Mouse (Mus musculus): Measurements from ENCODE around the gene Gm28038. TPM values are rescaled to one million over a fixed set of nuclear protein-coding genes. Genes with fewer than 3 reads are reported as not detected.

Gene Gm28038
- polyA plus RNA-seq, 1 experiment from 2014 or later = not detected

DNA sequence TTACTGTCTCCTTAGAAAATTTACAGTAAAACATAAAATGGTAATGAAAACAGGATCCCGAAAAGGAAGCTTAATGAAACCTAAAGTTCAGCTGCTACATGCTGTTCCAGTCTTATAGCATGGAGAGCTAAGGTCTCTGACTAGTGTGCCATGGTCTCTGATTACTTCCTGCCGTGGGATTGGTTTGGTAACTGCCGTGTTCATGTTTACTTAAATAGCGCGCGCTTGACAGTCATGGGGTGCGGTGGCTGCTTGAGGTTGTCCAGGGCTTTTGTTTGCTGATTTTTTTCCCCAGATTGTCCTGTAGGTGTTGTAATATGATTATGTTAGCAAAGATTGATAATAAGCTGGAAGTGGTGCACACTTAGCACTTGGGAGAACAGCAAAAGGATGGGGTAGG, 25.2 kb downstream of the Gm28038 start:
- Histone ChIP-seq H3K27me3 (replicated peaks; ENCODE audit: control insufficient read depth, insufficient read depth, low read length) (no peaks in the 10 kb centered on the region), H3K36me3 (ENCODE audit: control insufficient read depth, insufficient read depth, low read length) (peaks cover 23% of the 10 kb centered on the region; the same call in 1 of the 2 replicates), H3K4me1 (ENCODE audit: control insufficient read depth, insufficient read depth, low read length) (no peaks in the 10 kb centered on the region), H3K9me3 (ENCODE audit: control insufficient read depth, low read length) (no peaks in the 10 kb centered on the region), H3K4me3 (ENCODE audit: low read length) (no peak overlapping the region), H3K27ac (ENCODE audit: low read length) (no peak overlapping the region), H3K9ac (ENCODE audit: low read depth, low read length) (no peak overlapping the region), H3K4me2 (ENCODE audit: low read depth, low read length) (no peak overlapping the region)
- no peak for ATAC-seq
- WGBS = 82% methylated on average over 7 of the region's 7 CpGs

DNA sequence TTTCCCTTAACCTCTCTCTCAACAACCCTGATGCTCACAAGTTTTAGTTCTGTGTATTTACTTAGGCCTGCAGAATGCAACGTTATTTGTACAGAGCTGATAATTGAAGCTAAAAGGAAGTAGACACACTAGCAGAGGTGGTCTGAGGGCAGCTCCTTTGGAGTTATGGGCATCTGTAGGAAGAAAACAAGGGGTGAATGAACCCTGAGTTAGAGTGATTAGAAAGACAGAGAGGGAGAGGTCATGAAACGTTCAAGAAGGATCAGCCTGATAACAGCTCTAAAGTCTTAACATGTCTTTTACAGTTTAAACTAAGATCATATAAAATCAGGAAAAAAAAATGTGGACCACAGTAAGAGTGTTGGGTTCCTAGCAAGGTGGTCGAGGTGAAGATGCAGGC, 28.5 kb downstream of the Gm28038 start:
- 75% methylated on average over 3 of the region's 3 CpGs for WGBS
- Histone ChIP-seq H3K27me3 (replicated peaks; ENCODE audit: control insufficient read depth, insufficient read depth, low read length) (no peaks in the 10 kb centered on the region), H3K4me2 (ENCODE audit: low read depth, low read length) (no peak overlapping the region), H3K4me3 (ENCODE audit: low read length) (no peak overlapping the region), H3K27ac (ENCODE audit: low read length) (no peak overlapping the region), H3K9me3 (ENCODE audit: control insufficient read depth, low read length) (no peaks in the 10 kb centered on the region), H3K9ac (ENCODE audit: low read depth, low read length) (no peak overlapping the region), H3K4me1 (ENCODE audit: control insufficient read depth, insufficient read depth, low read length) (no peaks in the 10 kb centered on the region), H3K36me3 (ENCODE audit: control insufficient read depth, insufficient read depth, low read length) (peaks cover 27% of the 10 kb centered on the region; the same call in 1 of the 2 replicates)
- ATAC-seq = no peak

DNA sequence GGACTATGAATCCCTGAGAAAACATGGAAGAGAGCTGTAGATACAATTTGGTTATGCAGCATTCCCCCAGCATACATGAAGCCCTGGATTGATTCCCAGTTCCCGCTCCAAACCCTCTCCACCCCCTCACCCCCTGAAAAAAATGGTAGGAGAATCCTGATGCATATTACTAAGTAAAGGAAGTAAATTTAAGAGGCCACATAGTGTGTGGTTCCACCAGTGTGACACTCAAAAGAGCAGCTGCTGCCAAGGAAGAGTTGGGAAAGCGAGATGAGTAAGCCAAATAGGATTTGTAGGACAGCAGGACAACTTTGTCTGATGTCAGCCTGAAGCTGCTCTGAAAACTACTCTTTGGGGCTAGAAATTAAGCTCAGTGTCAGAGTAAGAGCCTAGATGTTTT, 30.6 kb downstream of the Gm28038 start:
- H3K9me3 ChIP-seq (ENCODE audit: control insufficient read depth, low read length) = no peaks in the 10 kb centered on the region
- H3K4me3 ChIP-seq (ENCODE audit: low read length) = no peak overlapping the region
- H3K27me3 ChIP-seq (replicated peaks; ENCODE audit: control insufficient read depth, insufficient read depth, low read length) = no peaks in the 10 kb centered on the region
- no peak overlapping the region for H3K4me2 ChIP-seq (ENCODE audit: low read depth, low read length)
- H3K27ac ChIP-seq (ENCODE audit: low read length) = no peak overlapping the region
- H3K4me1 ChIP-seq (ENCODE audit: control insufficient read depth, insufficient read depth, low read length) = no peaks in the 10 kb centered on the region
- peaks cover 19% of the 10 kb centered on the region; the same call in 1 of the 2 replicates for H3K36me3 ChIP-seq (ENCODE audit: control insufficient read depth, insufficient read depth, low read length)
- no peak for ATAC-seq
- H3K9ac ChIP-seq (ENCODE audit: low read depth, low read length) = no peak overlapping the region
- WGBS = 93% methylated on average over 2 of the region's 2 CpGs

DNA sequence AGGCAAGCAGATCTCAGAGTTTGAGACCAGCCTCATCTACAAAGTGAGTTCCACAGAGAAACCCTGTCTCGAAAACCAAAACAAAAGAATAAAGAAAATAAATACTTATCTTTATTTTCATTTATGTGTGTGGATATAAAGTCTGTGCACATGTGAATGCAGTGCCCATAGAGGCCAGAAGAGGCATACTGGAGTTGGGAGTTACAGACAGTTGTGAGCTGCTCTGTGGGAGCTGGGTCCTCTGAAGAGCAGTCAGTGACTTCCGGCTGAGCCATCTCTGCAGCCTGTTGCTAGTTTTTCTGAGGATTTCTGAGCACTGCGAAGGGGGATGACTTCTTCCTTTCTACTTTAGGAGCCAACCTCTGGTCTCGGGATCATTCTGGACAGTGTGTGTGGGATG, 35.3 kb downstream of the Gm28038 start:
- H3K27me3 ChIP-seq (replicated peaks; ENCODE audit: control insufficient read depth, insufficient read depth, low read length) = no peaks in the 10 kb centered on the region
- H3K4me1 ChIP-seq (ENCODE audit: control insufficient read depth, insufficient read depth, low read length) = no peaks in the 10 kb centered on the region
- H3K4me2 ChIP-seq (ENCODE audit: low read depth, low read length) = no peak overlapping the region
- no peak overlapping the region for H3K9ac ChIP-seq (ENCODE audit: low read depth, low read length)
- no peak for ATAC-seq
- whole genome bisulfite sequencing = 96% methylated on average over 4 of the region's 4 CpGs
- H3K9me3 ChIP-seq (ENCODE audit: control insufficient read depth, low read length) = no peaks in the 10 kb centered on the region
- no peak overlapping the region for H3K4me3 ChIP-seq (ENCODE audit: low read length)
- no peak overlapping the region for H3K27ac ChIP-seq (ENCODE audit: low read length)
- peaks cover 16% of the 10 kb centered on the region for H3K36me3 ChIP-seq (ENCODE audit: control insufficient read depth, insufficient read depth, low read length)

DNA sequence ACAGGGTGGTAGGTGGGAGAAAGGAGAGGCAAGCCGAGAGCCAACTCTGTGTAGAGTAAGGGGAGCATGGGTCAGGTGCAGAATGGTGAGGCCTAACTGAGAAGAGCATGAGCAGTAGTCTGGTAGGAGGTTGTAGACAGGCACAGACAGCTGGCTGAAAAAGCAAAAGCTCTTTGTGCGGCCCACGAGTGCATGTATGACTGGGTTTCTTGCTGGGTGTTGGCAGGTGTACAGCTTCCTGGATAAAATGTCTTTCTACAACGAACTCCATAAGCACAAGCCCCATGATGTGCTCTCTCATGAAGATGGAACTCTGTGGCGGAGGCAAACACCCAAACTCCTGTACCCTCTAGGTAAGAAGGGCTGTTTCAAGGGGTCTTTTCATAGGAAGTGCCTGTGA, 36.1 kb downstream of the Gm28038 start:
- Histone ChIP-seq H3K36me3 (ENCODE audit: control insufficient read depth, insufficient read depth, low read length) (peaks cover 22% of the 10 kb centered on the region), H3K9me3 (ENCODE audit: control insufficient read depth, low read length) (no peaks in the 10 kb centered on the region), H3K27ac (ENCODE audit: low read length) (no peak overlapping the region), H3K4me1 (ENCODE audit: control insufficient read depth, insufficient read depth, low read length) (no peaks in the 10 kb centered on the region), H3K4me2 (ENCODE audit: low read depth, low read length) (no peak overlapping the region), H3K4me3 (ENCODE audit: low read length) (no peak overlapping the region), H3K9ac (ENCODE audit: low read depth, low read length) (no peak overlapping the region), H3K27me3 (replicated peaks; ENCODE audit: control insufficient read depth, insufficient read depth, low read length) (no peaks in the 10 kb centered on the region)
- no peak for ATAC-seq
- WGBS = 91% methylated on average over 5 of the region's 5 CpGs

DNA sequence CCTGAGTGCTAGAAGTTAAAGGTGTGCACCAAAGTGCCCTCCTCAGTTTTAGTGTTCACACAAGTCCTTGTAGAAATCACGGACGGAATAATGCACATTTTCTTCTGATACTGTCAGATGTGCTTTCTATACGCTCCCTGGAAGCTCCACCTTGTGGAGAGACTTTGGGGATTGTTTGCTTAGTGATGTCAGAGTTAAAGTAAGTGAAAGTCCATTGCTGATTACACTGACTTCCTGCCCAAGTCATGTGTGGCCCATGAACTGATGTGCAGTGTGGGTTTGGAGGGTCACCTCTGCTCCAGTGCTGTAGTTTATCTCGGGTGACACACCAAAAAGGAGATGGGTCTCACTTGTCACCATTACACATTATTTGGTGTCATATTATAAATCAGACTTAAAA, 38.4 kb downstream of the Gm28038 start:
- peaks cover 24% of the 10 kb centered on the region for H3K36me3 ChIP-seq (ENCODE audit: control insufficient read depth, insufficient read depth, low read length)
- peak; percentile 55 for ATAC-seq
- H3K4me1 ChIP-seq (ENCODE audit: control insufficient read depth, insufficient read depth, low read length) = no peaks in the 10 kb centered on the region
- no peak overlapping the region for H3K9ac ChIP-seq (ENCODE audit: low read depth, low read length)
- no peak overlapping the region for H3K4me3 ChIP-seq (ENCODE audit: low read length)
- H3K27me3 ChIP-seq (replicated peaks; ENCODE audit: control insufficient read depth, insufficient read depth, low read length) = no peaks in the 10 kb centered on the region
- no peak overlapping the region for H3K4me2 ChIP-seq (ENCODE audit: low read depth, low read length)
- H3K27ac ChIP-seq (ENCODE audit: low read length) = no peak overlapping the region
- no peaks in the 10 kb centered on the region for H3K9me3 ChIP-seq (ENCODE audit: control insufficient read depth, low read length)
- 69% methylated on average over 4 of the region's 4 CpGs for WGBS

DNA sequence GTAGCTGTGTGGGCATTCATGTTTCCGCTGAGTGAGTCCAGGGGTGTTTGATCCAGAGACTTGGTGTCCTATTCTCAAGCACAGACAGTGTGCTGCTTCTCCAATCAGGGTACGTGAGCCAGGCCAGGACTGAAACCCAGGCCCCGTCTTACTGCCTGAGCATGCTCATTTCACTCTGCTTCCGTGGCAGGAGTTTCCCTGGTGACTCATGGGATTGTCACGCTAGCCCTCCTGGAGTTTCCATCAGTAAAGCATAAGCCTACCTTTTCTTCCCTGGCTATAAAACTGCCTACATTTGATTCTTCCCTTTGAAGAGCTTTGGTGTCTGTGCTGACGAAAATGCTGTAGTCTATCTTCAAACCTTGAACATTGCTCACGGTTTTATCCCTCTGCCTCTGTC, 42.3 kb downstream of the Gm28038 start:
- Histone ChIP-seq H3K36me3 (ENCODE audit: control insufficient read depth, insufficient read depth, low read length) (peaks cover 25% of the 10 kb centered on the region), H3K4me1 (ENCODE audit: control insufficient read depth, insufficient read depth, low read length) (no peaks in the 10 kb centered on the region), H3K9ac (ENCODE audit: low read depth, low read length) (no peak overlapping the region), H3K27ac (ENCODE audit: low read length) (no peak overlapping the region), H3K4me2 (ENCODE audit: low read depth, low read length) (no peak overlapping the region), H3K9me3 (ENCODE audit: control insufficient read depth, low read length) (no peaks in the 10 kb centered on the region), H3K4me3 (ENCODE audit: low read length) (no peak overlapping the region), H3K27me3 (replicated peaks; ENCODE audit: control insufficient read depth, insufficient read depth, low read length) (no peaks in the 10 kb centered on the region)
- ATAC-seq = no peak
- WGBS = 89% methylated on average over 7 of the region's 7 CpGs

DNA sequence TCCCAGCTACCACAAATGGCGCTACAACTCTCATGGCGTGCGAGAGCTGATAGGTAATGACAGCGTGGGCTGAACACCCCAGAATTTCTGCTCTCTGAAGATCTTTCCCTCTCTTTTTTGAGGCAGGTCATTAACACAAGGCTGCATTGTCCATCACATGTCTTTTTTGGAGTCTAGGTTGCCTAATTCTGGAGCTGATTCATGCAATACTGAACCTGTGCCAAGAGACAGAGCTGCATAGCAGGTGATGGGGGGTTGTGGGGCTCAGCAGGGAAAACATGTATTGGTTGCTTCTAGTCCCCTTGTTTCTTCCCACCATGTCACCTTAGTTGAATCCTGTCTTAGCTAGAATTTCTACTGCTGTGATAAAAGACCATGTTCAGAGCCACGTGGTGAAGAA, 44.5 kb downstream of the Gm28038 start:
- 91% methylated on average over 5 of the region's 5 CpGs for WGBS
- peaks cover 27% of the 10 kb centered on the region for H3K36me3 ChIP-seq (ENCODE audit: control insufficient read depth, insufficient read depth, low read length)
- no peaks in the 10 kb centered on the region for H3K4me1 ChIP-seq (ENCODE audit: control insufficient read depth, insufficient read depth, low read length)
- no peak overlapping the region for H3K4me3 ChIP-seq (ENCODE audit: low read length)
- no peak overlapping the region for H3K27ac ChIP-seq (ENCODE audit: low read length)
- no peaks in the 10 kb centered on the region for H3K9me3 ChIP-seq (ENCODE audit: control insufficient read depth, low read length)
- no peak for ATAC-seq
- H3K4me2 ChIP-seq (ENCODE audit: low read depth, low read length) = no peak overlapping the region
- H3K27me3 ChIP-seq (replicated peaks; ENCODE audit: control insufficient read depth, insufficient read depth, low read length) = no peaks in the 10 kb centered on the region
- no peak overlapping the region for H3K9ac ChIP-seq (ENCODE audit: low read depth, low read length)

DNA sequence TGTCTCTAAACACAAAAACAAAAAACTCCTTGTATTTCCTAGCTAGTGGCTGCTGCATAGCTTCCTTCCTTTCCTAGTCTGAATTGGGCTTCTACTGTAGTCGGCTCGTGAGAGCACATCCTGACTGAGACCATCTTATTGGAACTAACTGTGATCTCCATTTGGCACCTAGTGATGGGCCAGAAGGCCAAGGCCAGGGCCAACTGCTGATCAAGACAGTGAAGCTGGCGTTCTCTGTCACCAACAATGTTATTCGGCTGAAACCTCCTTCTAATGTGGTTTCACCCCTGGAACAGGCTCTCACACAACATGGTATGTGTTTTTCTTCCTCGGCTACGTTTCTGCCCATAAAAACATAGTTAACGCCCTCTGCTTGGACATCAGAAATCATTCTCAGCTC, 46.4 kb downstream of the Gm28038 start:
- Histone ChIP-seq H3K4me2 (ENCODE audit: low read depth, low read length) (no peak overlapping the region), H3K9ac (ENCODE audit: low read depth, low read length) (no peak overlapping the region), H3K27me3 (replicated peaks; ENCODE audit: control insufficient read depth, insufficient read depth, low read length) (no peaks in the 10 kb centered on the region), H3K9me3 (ENCODE audit: control insufficient read depth, low read length) (no peaks in the 10 kb centered on the region), H3K4me3 (ENCODE audit: low read length) (no peak overlapping the region), H3K36me3 (ENCODE audit: control insufficient read depth, insufficient read depth, low read length) (peaks cover 23% of the 10 kb centered on the region), H3K4me1 (ENCODE audit: control insufficient read depth, insufficient read depth, low read length) (no peaks in the 10 kb centered on the region), H3K27ac (ENCODE audit: low read length) (no peak overlapping the region)
- 87% methylated on average over 7 of the region's 7 CpGs for WGBS
- ATAC-seq = no peak

DNA sequence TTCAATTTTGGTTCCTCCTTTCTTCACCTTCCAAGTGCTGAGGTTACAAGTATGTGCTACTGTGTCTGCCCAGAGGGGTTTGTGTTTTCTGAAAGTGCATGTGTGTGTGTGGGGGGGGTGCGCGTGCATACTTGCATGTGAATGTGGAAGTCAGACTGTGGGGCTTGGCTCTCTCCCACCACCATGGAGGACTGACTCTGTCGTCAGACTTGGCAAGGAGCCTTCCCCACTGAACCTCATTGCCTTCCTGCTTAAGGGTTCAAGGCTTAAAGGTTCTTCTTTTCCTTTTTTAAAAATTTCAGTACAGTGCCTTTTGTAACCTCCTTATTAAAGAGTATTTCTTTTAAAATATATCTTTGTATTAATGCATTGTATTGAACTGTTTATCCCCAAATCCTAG, 47.9 kb downstream of the Gm28038 start:
- H3K4me3 ChIP-seq (ENCODE audit: low read length) = no peak overlapping the region
- no peaks in the 10 kb centered on the region for H3K9me3 ChIP-seq (ENCODE audit: control insufficient read depth, low read length)
- H3K9ac ChIP-seq (ENCODE audit: low read depth, low read length) = no peak overlapping the region
- no peak for ATAC-seq
- WGBS = 86% methylated on average over 3 of the region's 3 CpGs
- H3K27me3 ChIP-seq (replicated peaks; ENCODE audit: control insufficient read depth, insufficient read depth, low read length) = no peaks in the 10 kb centered on the region
- H3K27ac ChIP-seq (ENCODE audit: low read length) = no peak overlapping the region
- no peaks in the 10 kb centered on the region for H3K4me1 ChIP-seq (ENCODE audit: control insufficient read depth, insufficient read depth, low read length)
- H3K4me2 ChIP-seq (ENCODE audit: low read depth, low read length) = no peak overlapping the region
- peaks cover 28% of the 10 kb centered on the region for H3K36me3 ChIP-seq (ENCODE audit: control insufficient read depth, insufficient read depth, low read length)

All from intestine, embryonic 16.5 days (tissue).